Mouse (Mus musculus): ENCODE measurements at regions not wholly inside any gene's neighbourhood (a gene's known extent, or its start where the extent isn't known, plus 50 kb on each side); places are given as distances from the start of the nearest gene placed in this dataset.
A peak's percentile ranks its signal among the peaks of the same experiment; 100 is the strongest.

GRCm38 (mm10) chr9:41464057-41464685 lies 302.7 kb upstream of the Ubash3b start:
- Histone ChIP-seq H3K36me3 (ENCODE audit: control insufficient read depth, insufficient read depth, low read length) (no peaks in the 10 kb centered on the region), H3K4me3 (ENCODE audit: low read depth, low read length) (no peak overlapping the region), H3K27me3 (ENCODE audit: control insufficient read depth, insufficient read depth, low read length) (no peaks in the 10 kb centered on the region), H3K27ac (ENCODE audit: insufficient read depth, low read depth, low read length) (no peak overlapping the region), H3K4me1 (ENCODE audit: control insufficient read depth, insufficient read depth, insufficient read length, low read length) (no peaks in the 10 kb centered on the region)
- no peak for TF ChIP-seq CTCF (IDR thresholded peaks at IDR 0.05; ENCODE audit: extremely low read depth, insufficient read length, insufficient replicate concordance, low read depth, low read length)
- TF ChIP-seq POLR2A (IDR thresholded peaks at IDR 0.05; ENCODE audit: low read depth, low read length): no peak
- WGBS: 80% methylated on average over 8 of the region's 8 CpGs

GRCm38 (mm10) chr9:41461742-41462141 lies 300.2 kb upstream of the Ubash3b start:
- Histone ChIP-seq H3K27me3 (ENCODE audit: control insufficient read depth, insufficient read depth, low read length) (no peaks in the 10 kb centered on the region), H3K36me3 (ENCODE audit: control insufficient read depth, insufficient read depth, low read length) (no peaks in the 10 kb centered on the region), H3K4me1 (ENCODE audit: control insufficient read depth, insufficient read depth, insufficient read length, low read length) (no peaks in the 10 kb centered on the region), H3K27ac (ENCODE audit: insufficient read depth, low read depth, low read length) (no peak overlapping the region), H3K4me3 (ENCODE audit: low read depth, low read length) (no peak overlapping the region)
- 11% methylated on average over 11 of the region's 11 CpGs for whole genome bisulfite sequencing
- TF ChIP-seq POLR2A (IDR thresholded peaks at IDR 0.05; ENCODE audit: low read depth, low read length) (no peak), CTCF (IDR thresholded peaks at IDR 0.05; ENCODE audit: extremely low read depth, insufficient read length, insufficient replicate concordance, low read depth, low read length) (peak; percentile 82)

GRCm38 (mm10) chr9:41460709-41461108 lies 299.2 kb upstream of the Ubash3b start:
- no peak overlapping the region for H3K4me3 ChIP-seq (ENCODE audit: low read depth, low read length)
- no peaks in the 10 kb centered on the region for H3K4me1 ChIP-seq (ENCODE audit: control insufficient read depth, insufficient read depth, insufficient read length, low read length)
- TF ChIP-seq CTCF (IDR thresholded peaks at IDR 0.05; ENCODE audit: extremely low read depth, insufficient read length, insufficient replicate concordance, low read depth, low read length) (no peak), POLR2A (IDR thresholded peaks at IDR 0.05; ENCODE audit: low read depth, low read length) (no peak)
- no peaks in the 10 kb centered on the region for H3K27me3 ChIP-seq (ENCODE audit: control insufficient read depth, insufficient read depth, low read length)
- H3K36me3 ChIP-seq (ENCODE audit: control insufficient read depth, insufficient read depth, low read length): no peaks in the 10 kb centered on the region
- WGBS: 81% methylated on average over 6 of the region's 6 CpGs
- no peak overlapping the region for H3K27ac ChIP-seq (ENCODE audit: insufficient read depth, low read depth, low read length)

GRCm38 (mm10) chr9:41457003-41457402 lies 295.5 kb upstream of the Ubash3b start:
- Histone ChIP-seq H3K27ac (ENCODE audit: insufficient read depth, low read depth, low read length) (no peak overlapping the region), H3K36me3 (ENCODE audit: control insufficient read depth, insufficient read depth, low read length) (no peaks in the 10 kb centered on the region), H3K4me1 (ENCODE audit: control insufficient read depth, insufficient read depth, insufficient read length, low read length) (no peaks in the 10 kb centered on the region), H3K27me3 (ENCODE audit: control insufficient read depth, insufficient read depth, low read length) (no peaks in the 10 kb centered on the region), H3K4me3 (ENCODE audit: low read depth, low read length) (no peak overlapping the region)
- WGBS: 86% methylated on average over 3 of the region's 3 CpGs
- TF ChIP-seq POLR2A (IDR thresholded peaks at IDR 0.05; ENCODE audit: low read depth, low read length) (no peak), CTCF (IDR thresholded peaks at IDR 0.05; ENCODE audit: extremely low read depth, insufficient read length, insufficient replicate concordance, low read depth, low read length) (no peak)

- Histone ChIP-seq H3K27ac (ENCODE audit: insufficient read depth, low read depth, low read length) (no peak overlapping the region), H3K27me3 (ENCODE audit: control insufficient read depth, insufficient read depth, low read length) (no peaks in the 10 kb centered on the region), H3K4me1 (ENCODE audit: control insufficient read depth, insufficient read depth, insufficient read length, low read length) (no peaks in the 10 kb centered on the region), H3K4me3 (ENCODE audit: low read depth, low read length) (no peak overlapping the region), H3K36me3 (ENCODE audit: control insufficient read depth, insufficient read depth, low read length) (no peaks in the 10 kb centered on the region)
- WGBS: 75% methylated on average over 3 of the region's 3 CpGs
- no peak for TF ChIP-seq POLR2A (IDR thresholded peaks at IDR 0.05; ENCODE audit: low read depth, low read length)
- TF ChIP-seq CTCF (IDR thresholded peaks at IDR 0.05; ENCODE audit: extremely low read depth, insufficient read length, insufficient replicate concordance, low read depth, low read length): no peak
These were observed 290.2 kb upstream of the Ubash3b start for GRCm38 (mm10) chr9:41451738-41452137.

GRCm38 (mm10) chr9:41449233-41449632 lies 287.7 kb upstream of the Ubash3b start:
- no peaks in the 10 kb centered on the region for H3K36me3 ChIP-seq (ENCODE audit: control insufficient read depth, insufficient read depth, low read length)
- TF ChIP-seq CTCF (IDR thresholded peaks at IDR 0.05; ENCODE audit: extremely low read depth, insufficient read length, insufficient replicate concordance, low read depth, low read length): no peak
- TF ChIP-seq POLR2A (IDR thresholded peaks at IDR 0.05; ENCODE audit: low read depth, low read length): no peak
- no peak overlapping the region for H3K4me3 ChIP-seq (ENCODE audit: low read depth, low read length)
- no peaks in the 10 kb centered on the region for H3K27me3 ChIP-seq (ENCODE audit: control insufficient read depth, insufficient read depth, low read length)
- no peaks in the 10 kb centered on the region for H3K4me1 ChIP-seq (ENCODE audit: control insufficient read depth, insufficient read depth, insufficient read length, low read length)
- WGBS: 81% methylated on average over 4 of the region's 4 CpGs
- H3K27ac ChIP-seq (ENCODE audit: insufficient read depth, low read depth, low read length): no peak overlapping the region

- no peaks in the 10 kb centered on the region for H3K36me3 ChIP-seq (ENCODE audit: control insufficient read depth, insufficient read depth, low read length)
- no peak overlapping the region for H3K4me3 ChIP-seq (ENCODE audit: low read depth, low read length)
- TF ChIP-seq POLR2A (IDR thresholded peaks at IDR 0.05; ENCODE audit: low read depth, low read length) (no peak), CTCF (IDR thresholded peaks at IDR 0.05; ENCODE audit: extremely low read depth, insufficient read length, insufficient replicate concordance, low read depth, low read length) (no peak)
- 85% methylated on average over 8 of the region's 8 CpGs for WGBS
- H3K27ac ChIP-seq (ENCODE audit: insufficient read depth, low read depth, low read length): no peak overlapping the region
- H3K4me1 ChIP-seq (ENCODE audit: control insufficient read depth, insufficient read depth, insufficient read length, low read length): no peaks in the 10 kb centered on the region
- H3K27me3 ChIP-seq (ENCODE audit: control insufficient read depth, insufficient read depth, low read length): no peaks in the 10 kb centered on the region
These were observed 286.4 kb upstream of the Ubash3b start for GRCm38 (mm10) chr9:41447902-41448301.
